Mouse (Mus musculus) retina, embryonic 14.5 days (tissue): ENCODE results near the gene Pitpnm2.

Experiments used
- DNase-seq: peaks from one replicate; pipeline ENCODE4 v3.0.0-alpha.2; 2015; ENCODE audit warnings: low spot score

Gene Pitpnm2

GRCm38 (mm10) chr5:124249614-124250591 is at the start of gene Pitpnm2:
Gene Pitpnm2, minus strand, starts transcription at chr5:124249760.
- DNase-seq, result peak; percentile 69

DNA sequence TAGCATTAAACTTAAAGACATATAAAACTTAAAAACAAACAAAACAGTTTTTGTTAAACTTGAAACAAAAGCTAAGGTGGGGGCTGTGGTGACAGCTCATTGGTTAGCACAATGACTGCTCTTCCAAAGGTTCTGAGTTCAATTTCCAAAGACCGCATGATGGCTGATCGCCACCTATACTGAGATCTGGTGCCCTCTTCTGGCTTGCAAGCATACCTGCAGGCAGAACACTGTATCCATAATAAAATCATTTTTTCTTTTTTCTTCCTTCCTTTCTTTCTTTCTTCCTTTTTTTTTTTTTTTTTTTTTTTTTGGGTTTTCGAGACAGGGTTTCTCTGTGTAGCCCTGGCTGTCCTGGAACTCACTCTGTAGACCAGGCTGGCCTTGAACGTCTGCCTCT is 49.7 kb upstream of the Pitpnm2 start:
- DNase-seq, result peak; percentile 47

DNA sequence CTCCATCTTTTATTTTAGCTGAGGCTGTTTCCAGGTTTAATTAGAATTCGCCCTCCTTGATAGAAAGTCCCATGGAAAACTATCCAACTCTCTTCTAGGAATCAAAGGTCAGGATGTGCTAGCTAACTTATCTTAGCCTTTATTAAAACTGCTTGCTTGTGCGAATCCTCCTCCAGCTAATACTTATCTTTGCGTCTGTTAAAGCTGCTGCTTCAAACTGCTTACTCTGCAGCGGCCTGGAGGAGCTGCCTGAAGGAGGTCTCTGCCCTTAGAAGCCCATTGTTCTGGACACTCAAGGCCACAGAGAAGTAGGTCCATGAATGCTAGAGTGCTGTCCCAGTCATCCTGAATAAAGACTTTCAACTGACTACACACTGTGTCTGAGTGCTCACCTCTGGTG is 46.9 kb upstream of the Pitpnm2 start:
- DNase-seq, result no peak

- DNase-seq, result no peak
These were observed 44.4 kb upstream of the Pitpnm2 start for GRCm38 (mm10) chr5:124293967-124294366.

GRCm38 (mm10) chr5:124290216-124290615 is 40.7 kb upstream of the Pitpnm2 start:
- DNase-seq, result no peak

DNA sequence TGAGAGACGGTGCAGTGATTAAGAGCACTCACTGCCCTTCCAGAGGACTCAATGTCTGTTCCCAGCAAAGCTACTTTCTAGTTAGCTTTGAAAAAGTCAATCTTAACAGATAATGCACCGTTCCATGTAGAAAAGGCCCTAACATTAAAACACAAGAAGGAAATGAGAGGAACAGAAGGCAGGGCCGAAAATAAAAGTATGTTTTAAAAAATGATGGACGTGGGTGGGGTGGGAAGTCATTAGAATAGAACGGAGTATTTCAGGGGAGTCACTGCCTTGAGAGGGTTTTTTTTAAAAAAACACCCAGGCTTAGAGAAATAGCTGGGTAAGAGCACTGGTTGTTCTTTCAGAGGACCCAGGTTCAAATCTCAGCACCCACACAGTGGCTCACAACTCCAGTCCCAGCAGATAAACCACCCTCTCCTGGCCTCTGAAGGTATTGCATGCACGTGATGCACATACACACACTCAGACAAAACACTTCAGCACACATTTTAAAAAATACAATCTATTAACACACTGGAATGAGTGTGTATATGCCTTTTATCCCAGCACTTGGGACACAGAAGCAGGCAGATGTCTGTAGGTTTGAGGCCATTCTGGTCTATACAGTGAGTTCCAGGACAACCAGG is 38.2 kb upstream of the Pitpnm2 start:
- DNase-seq, result no peak

GRCm38 (mm10) chr5:124284330-124284729 is 34.8 kb upstream of the Pitpnm2 start:
- DNase-seq, result peak; percentile 17

GRCm38 (mm10) chr5:124282854-124283253 is 33.3 kb upstream of the Pitpnm2 start:
- no peak for DNase-seq

DNA sequence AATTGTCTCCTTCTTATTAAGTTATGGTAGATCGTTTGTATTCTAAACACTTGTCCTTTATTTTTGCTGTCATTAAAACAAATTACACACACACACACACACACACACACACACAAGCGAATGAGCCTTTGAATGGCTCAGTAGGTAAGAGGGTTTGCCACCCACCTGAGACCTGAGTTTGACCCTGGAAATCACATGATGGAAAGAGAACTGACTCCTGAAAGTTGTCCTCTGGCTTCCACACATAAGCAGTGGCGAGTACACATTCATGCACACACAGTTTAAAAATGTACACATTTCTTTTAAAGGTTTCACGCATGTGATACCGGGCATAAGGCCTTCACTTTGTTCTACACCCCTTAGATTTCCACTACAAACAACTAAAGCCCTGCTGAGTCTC is 20.7 kb upstream of the Pitpnm2 start:
- DNase-seq, result no peak

DNA sequence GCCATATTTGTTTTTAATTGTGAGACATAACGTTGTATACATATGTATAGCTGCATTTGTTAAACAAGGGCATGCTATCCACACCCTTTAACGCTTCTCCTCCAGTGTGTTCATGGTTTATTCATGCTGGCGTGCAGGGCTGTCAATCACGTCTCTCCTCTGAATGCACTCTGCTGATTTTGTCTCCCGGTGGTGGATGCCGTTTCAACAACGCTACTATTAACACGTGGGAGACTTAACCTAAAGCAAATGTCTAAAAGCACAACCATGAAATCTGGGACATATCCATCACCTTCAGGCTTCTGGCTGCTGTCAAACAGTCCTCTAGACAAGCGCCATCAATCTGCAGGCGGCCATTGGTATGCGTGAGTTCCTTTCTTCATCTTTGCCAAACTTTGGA is 20.1 kb upstream of the Pitpnm2 start:
- DNase-seq, result no peak

DNA sequence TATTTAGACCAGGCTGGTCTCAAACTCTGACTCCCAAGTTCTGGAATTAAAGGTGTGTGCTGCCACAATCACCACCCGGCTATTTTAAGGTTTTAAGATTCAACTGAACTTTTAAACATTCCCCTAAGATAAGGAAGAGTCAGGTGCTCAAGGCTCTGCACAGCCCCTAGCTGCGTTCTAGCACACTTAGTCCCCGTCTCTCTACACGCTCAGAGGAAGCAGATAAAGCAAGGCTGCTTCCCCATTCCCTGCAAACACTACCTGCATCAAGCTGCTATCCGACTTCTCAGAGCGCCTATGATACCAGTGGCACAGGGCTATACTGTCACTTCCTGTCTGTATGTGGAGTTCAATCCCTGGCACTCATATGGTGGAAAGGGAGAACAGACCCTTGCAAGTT is 18.1 kb upstream of the Pitpnm2 start:
- no peak for DNase-seq

DNA sequence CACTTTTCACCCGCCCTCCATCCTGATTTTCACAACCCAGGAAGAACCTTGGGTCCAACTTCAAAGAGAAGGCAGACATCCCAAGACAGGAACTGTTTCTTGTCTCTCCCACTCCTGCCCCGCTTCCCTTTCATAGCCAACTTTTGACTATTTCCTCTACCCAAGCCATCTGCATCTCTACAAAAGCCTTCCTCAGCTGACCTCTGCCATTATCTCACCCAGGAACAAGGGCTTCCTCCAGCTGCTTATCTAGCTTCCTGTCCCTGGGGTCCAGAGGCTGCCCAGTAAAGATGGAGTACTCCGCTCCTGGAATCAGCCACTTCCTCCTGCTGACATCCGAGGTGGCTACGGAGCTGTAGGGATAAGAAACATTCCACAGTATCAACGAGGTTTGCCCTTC is 17.3 kb upstream of the Pitpnm2 start:
- no peak for DNase-seq

- no peak for DNase-seq
These were observed 13.7 kb upstream of the Pitpnm2 start for GRCm38 (mm10) chr5:124263246-124263645.

DNA sequence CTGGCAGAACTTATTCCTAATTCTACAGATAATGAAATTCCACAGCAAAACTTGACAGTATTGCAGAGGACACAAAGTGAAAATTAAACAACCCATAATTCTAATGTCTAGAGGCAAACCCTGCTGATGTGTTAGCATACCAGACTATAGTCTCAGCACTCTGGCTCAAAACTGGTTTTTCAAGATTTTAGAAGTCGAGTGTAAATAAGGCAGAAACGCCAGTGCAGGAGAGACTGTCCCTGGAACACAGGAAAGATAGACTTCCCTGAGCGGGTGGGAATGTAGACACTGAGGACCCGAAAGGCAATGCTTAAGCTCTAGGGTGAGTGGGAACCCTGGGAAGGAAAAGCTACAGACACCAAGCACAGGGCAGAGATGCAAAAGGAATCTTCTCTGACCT is 12.5 kb upstream of the Pitpnm2 start:
- DNase-seq, result no peak

GRCm38 (mm10) chr5:124259133-124259532 is 9.6 kb upstream of the Pitpnm2 start:
- DNase-seq, result peak; percentile 12

GRCm38 (mm10) chr5:124258026-124258425 is 8.5 kb upstream of the Pitpnm2 start:
- DNase-seq, result no peak

- DNase-seq, result no peak
These were observed 5.6 kb upstream of the Pitpnm2 start for GRCm38 (mm10) chr5:124255141-124255540.

DNA sequence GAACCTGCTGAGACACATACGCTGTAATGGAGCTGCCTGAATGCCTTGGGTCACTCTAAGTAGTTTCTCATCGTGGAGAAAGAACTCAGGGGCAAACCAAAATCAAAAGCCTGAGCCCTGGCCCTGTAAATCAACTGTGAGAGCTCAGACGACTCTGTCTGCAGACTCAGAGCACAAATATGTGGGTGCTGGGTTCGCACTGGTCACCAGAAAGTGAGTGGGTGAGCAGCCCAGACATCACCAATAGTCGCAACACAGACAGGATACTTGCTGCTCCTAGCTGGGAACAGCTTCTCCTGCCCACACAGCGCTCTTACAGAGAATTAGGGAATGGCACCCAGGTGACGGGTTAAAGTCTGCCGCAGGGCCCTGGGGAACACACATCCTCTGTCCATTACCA is 4.0 kb upstream of the Pitpnm2 start:
- DNase-seq, result no peak

- no peak for DNase-seq
These were observed 3.2 kb upstream of the Pitpnm2 start for GRCm38 (mm10) chr5:124252580-124253320.

DNA sequence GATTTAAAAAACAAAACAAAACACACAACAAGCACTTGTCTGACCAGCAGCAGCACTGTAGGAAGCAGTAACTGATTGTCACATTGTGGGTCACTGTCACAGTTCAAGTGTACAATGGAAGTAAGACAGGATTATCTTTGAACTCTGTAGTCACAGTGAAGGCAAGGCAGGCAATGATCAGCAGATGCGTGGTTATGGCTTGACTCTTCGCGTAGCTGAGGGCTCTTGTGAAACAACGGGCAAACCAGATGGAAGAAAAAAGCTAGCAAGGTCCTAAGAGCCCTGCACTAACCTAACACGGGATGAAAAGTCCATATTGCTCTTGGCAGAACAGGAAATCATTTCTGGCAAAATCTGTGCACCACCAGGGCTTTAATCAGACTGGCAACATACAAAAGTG is 1.5 kb upstream of the Pitpnm2 start:
- DNase-seq, result no peak

- peak; percentile 60 for DNase-seq
These were observed 531 bp downstream of the Pitpnm2 start for GRCm38 (mm10) chr5:124248845-124249613.
